Mouse (Mus musculus) left cerebral cortex, postnatal 14 days (tissue): ENCODE measurements at regions not wholly inside any gene's neighbourhood (a gene's known extent, or its start where the extent isn't known, plus 50 kb on each side); places are given as distances from the start of the nearest gene placed in this dataset.

ENCODE experiments used
- DNase-seq, 2 experiments: peaks; one replicate each; pipeline ENCODE4 v3.0.0; 2021 to 2022; ENCODE audit warnings: low spot score in 2 of 2, mixed read lengths in 1 of 2
- intact Hi-C: fragments of 180-260 bp; cut with DNase I; formaldehyde crosslinking; loops from one replicate; pipeline ENCODE4 v1.15.1; 2025

- DNase-seq, result no peak
- intact Hi-C loops, result no loop called here
These were observed 91.5 kb upstream of the Bach2 start for GRCm38 (mm10) chr4:32147146-32147545.

DNA sequence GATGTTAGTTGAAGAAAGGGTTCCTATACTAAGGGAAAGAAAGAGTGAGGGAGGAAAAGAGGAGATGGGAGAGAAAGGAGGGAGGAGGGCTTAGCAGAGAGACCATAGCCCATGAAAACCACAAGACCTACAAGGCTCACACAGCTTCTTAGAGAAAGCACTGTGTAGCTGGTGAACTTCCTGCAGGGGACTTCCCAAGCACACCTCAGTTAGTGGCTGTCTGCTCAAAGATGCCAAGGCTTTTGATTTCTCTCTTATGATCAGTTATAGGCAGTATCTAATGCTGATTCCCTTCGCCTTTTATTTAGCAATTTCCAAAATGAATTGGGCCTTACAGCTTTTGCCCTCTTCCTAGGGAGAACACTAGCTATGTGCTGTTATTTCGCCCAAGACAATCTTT is 90.0 kb upstream of the Bach2 start:
- DNase-seq, result no peak
- intact Hi-C loops, result no loop called here

GRCm38 (mm10) chr4:32149171-32149570 is 89.4 kb upstream of the Bach2 start:
- DNase-seq, result no peak
- intact Hi-C loops, result no loop called here

DNA sequence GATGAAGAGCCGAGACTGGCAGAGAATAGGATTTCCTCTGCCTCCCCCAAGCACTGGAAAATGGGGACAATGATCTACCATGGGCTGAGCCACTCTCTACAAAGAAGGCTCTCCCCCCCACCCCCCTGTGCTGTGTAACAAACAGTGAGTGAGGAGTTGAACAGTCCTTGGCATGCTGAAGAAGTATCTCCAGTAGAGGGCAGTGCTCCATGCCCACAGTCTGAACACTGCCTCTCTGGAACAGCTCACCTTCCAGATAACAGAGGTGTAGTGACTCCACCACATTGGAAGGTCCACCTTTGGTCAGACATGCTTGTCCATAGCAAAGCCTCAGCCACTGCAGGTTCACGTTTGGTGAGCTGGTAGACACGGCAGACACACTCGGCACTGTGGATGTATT is 85.2 kb upstream of the Bach2 start:
- peak in 1 of 2 experiments; percentile 16 for DNase-seq
- intact Hi-C loops, result loop anchor here (5.0 kb wide), 1 partner anchor 84 kb away; the partner anchor contains the start of gene Bach2

- no peak for DNase-seq
- intact Hi-C loops, result no loop called here
These were observed 81.6 kb upstream of the Bach2 start for GRCm38 (mm10) chr4:32156965-32157364.

- intact Hi-C loops, result no loop called here
- peak in 1 of 2 experiments; percentile 14 for DNase-seq
These were observed 80.2 kb upstream of the Bach2 start for GRCm38 (mm10) chr4:32158451-32158850.

GRCm38 (mm10) chr4:32158886-32159285 is 79.7 kb upstream of the Bach2 start:
- intact Hi-C loops, result no loop called here
- no peak for DNase-seq

DNA sequence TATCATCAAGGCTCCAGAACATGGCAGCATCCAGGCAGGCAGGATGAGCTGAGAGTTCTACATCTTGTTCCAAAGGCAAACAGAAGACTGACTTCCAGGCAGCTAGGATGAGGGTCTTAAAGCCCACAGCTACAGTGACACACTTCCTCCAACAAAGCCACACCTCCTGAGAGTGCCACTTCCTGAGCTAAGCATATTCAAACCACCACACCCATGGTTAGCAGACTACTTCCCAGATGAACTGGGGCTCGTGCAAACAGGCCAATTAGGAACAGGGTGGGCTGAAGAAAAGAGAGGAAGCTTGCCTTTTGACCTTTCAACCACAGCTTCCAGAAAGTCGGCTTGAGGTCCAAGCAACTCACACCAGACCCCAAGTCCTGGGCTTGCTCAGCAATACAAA is 77.8 kb upstream of the Bach2 start:
- intact Hi-C loops, result no loop called here
- no peak for DNase-seq

- no peak for DNase-seq
- intact Hi-C loops, result no loop called here
These were observed 76.5 kb upstream of the Bach2 start for GRCm38 (mm10) chr4:32161871-32162656.

DNA sequence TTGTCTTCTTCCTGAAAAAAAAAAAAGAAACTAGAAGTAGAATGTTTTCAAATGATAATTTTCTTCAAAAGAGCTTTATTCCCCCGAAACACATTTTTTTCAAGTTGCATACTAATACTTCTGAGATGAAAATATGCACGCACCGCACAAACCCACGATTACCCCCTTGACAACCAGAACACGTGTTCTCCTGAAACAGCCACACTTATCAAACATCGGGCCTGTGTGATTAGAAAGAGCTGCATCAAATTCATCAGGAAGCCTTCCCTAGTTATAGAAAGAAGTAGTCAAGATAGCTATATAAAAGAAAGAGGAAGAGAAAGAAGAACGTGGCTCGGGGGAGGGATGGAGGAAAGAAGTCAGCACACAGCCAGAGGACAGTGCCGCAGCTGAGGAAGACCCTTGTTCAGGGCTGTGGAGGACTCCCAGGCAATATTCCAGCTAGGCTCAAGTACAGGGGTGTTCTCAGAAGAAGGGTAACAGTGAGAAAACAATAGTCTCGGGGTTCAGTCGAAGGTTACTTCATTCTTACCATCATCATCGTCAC is 75.8 kb upstream of the Bach2 start:
- DNase-seq, result peak in 1 of 2 experiments; percentile 7
- intact Hi-C loops, result no loop called here

DNA sequence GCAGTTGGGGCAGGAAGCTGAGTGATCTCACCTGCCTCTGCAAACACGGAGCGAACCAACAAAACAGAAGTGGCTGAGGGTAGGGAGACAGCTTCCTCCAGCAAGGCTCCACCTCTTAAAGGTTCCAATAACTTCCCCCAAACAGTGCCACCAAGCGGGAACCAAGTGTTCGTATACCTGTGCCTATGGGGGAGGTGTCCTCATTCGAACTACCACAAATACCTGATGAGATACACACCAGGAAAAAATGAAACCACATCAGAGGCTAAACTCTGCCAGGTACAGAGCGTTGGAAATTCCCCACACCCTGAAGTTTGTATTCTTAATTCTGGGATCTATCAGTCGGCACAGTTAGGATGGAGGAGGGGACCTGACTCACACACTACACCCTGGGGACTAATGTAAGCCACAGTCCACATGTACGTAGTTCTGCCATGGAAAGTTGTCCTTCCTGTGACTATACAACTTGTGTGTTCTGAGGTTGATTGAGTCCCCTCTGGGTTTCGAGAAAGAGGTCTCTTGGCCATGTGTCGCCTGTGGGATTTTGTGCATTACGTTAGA is 74.4 kb upstream of the Bach2 start:
- intact Hi-C loops, result no loop called here
- DNase-seq, result no peak

DNA sequence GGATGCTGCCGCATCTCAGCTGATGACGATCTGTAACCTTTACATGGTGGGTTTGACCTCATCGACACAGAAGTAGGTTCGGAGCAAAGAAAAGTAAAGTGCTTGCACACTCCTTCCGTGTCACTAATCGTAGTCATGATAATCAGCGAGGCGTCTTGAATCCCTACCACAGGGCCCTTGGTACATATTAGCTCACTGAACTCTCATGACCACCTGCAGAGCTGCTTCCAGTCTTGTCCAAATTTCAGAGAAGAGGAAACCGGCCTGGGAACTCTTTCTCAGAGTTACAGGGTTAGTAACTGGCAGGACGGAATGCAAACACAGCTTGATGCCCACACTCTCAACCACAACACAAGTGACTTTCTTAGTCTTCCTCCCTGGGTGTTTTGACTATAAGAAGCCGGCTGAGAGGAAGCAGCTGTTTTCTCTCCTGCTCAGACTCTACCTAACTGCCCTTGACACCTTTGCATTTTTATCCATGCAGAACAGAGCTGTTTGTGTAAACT is 73.8 kb upstream of the Bach2 start:
- intact Hi-C loops, result no loop called here
- DNase-seq, result no peak

DNA sequence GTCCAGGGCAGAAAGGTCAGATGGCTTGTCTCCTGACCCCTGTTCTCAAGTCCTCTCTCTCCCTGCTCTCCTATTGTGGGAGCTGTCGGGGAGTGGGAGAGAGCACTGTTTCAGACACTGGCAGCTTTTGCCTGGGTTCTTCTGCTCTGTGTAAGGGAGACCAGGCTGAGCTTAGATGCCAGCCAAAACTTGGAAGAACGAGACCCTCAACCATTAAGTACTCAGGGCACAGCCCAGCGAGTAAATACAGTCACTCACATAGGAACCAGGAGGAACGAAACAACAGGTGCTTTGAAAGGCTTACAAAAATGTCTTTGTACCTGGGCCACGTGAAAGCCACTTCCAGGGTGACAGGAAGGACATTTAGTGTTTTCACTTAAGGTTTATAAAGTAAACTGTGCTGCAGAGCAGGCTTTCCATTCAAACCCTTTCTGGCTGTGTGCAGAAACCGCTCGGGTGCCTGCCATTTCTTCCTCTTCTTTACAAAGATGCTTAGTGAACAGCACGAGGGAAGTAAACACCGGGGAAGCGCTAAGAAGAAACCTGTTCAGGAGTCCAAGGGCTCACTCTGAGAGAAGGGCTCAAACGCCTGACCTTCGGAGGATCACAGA is 72.6 kb upstream of the Bach2 start:
- intact Hi-C loops, result no loop called here

DNA sequence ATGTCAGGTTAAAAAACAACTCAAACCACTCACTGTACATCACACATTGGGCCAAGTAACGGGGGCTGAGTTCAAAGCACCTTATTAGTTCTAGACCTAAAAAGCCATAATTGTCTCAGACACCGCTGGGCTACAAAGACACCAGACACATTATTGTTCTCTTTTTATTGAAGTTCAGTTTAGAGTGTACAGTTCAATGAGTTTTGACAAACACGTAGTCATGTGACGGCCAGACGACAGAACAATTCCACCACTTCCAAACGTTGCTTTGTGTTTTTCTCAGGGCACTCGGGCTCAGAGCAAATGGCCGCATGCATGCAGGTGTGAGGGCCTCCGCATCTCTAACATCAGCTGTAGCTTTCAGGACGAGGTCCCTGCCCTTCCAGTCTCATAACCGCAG is 71.5 kb upstream of the Bach2 start:
- DNase-seq, result no peak
- intact Hi-C loops, result no loop called here

More for the DNA sequence above, 72.6 kb upstream of the Bach2 start:
- no peak for DNase-seq

DNA sequence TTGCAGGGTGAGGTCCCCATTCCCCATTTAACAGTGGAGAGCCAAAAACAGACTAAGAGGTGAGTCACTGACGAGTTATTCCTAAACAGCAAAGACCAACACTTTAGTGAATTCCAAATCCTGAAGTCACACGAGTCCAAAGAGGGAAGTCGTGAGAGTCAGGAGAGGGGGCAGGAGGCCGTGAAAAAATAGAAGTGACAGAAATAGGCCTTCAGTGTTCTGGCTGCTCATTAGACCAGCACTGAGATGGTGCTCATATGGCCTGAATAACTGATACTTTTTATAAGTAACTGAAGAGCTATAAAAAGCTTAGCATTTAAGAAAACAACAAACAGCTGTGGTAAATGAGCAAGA is 68.5 kb upstream of the Bach2 start:
- intact Hi-C loops, result no loop called here
- DNase-seq, result no peak

DNA sequence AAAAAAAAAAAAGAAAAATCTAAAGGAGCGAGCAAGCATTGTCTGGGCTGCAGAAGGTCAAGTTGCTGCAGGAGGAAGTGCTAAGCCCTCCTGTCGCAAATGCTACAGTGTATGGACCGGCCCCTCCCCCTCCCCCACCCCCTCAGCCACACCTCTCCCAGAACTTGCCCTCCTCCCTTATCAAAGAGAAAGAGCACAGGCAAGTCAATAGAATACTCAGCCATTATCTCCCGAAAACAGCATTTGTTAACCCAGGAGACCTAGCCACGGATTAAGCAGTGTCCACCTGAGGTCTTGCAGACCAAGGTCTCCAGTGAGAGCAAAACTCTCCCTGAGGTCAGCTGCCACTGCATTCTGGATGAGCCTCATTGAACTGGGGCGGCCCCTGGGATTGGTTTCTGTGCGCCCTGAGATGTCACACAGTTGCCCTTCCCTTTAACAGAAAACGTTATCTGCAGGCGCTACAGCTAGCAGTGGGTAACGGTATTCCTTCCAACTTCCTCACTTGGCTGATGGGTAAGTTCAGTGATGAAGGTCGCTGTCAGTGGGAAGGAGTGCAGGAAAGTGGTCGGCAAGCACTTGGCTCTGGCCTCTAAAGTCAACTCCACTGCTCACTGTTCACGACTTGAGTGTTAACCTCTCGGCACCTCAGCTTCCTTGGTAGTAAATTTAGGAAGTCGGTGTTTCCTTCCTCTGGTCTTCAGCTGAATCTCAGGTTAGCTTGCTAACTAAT is 68.0 kb upstream of the Bach2 start:
- DNase-seq, result no peak
- intact Hi-C loops, result no loop called here

DNA sequence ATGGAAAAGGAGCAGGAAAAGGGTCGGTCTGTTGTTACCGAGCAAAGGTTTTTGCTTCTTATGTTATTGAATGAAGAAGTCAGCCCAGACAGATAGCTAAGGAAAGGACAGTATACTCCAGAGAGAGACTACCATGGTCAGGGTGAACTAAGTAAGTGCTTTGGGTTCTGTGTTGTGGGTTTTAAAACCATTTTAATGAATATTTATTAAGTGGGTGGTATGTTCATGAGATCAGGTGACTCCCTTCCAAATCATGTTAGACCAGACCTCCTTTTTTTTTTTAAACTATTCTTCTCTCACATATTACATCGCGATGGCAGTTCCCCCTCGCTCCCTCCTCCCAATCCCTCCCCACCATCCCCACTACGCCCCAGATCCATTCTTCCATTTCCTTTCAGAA is 67.3 kb upstream of the Bach2 start:
- DNase-seq, result no peak
- intact Hi-C loops, result no loop called here

DNA sequence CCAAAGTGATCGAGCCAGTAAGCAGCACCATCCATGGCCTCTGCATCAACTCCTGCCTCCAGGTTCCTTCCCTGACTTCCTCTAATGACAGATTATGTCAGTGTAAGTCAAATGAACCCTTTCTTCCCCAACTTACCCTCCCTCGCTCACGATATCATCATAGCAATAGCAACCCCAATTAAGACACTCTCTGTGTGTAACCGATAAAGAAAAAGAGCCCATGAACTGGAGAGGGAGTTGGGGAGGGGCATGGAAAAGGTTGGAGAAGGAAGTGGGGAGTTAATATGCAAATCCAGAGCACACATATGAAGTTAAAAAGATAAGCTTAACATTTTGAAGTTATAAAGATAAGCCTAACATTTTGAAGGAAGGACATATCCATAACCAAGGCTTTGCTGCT is 65.6 kb upstream of the Bach2 start:
- no peak for DNase-seq
- intact Hi-C loops, result no loop called here

DNA sequence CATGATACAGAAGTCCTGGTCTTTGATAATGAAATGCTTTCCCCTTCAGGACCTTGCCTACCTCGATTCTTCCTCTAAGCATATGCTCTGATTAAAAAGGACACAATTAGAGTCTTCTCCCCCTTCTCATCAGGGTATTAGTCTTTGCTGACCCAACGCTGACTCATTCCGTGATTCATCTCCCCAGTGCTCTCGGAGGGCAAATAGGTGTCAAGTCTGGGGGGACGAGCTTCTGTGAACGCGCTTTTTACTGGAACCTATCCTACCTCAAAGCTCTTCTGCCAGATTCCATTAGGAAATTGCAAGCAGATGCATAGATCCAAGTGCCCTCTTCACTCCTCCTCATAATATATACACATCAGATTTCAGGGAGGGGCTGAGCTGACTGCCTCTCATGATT is 63.8 kb upstream of the Bach2 start:
- intact Hi-C loops, result no loop called here
- DNase-seq, result no peak

- no peak for DNase-seq
- intact Hi-C loops, result no loop called here
These were observed 63.4 kb upstream of the Bach2 start for GRCm38 (mm10) chr4:32175231-32175630.
